Mouse (Mus musculus): ENCODE measurements around the gene Vmo1. TPM values are rescaled to one million over a fixed set of nuclear protein-coding genes. Genes with fewer than 3 reads are reported as not detected.

Gene Vmo1
- polyA plus RNA-seq, 1 experiment from 2014 or later, result not detected

DNA sequence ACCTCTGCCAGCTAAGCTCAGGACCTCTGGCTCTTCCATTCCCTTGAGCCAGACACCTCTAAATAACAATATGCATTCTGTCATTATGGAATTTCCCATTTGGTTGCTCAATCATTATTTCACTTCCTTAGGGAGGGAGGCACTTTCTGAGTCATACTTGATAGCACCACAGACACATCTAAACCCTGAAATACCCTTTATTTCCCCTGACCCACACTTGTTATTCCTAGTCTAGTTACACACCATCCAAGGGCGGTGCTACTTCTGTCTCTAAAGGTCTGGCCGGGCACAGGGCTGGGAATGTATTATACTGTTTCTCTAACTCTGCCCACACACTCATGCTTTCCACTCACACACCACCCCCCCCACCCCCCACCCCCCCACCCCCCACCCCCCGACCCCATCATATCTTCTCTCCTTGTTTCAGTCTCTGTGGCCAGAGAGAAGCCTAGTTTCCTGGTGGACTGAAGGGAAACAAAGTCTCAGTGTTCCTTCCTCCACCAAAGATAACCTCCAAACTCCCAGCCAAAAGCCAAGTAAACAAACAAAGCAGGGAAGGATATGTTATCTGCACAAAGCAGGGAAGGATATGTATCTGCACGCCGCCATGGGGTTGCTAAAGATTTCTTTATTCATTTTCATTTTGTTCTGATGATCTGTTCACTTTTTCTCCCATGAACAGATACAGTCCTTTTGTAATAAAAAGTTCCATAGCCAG, 46.4 kb downstream of the Vmo1 start:
- no peak overlapping the region for H3K9ac ChIP-seq
- H3K4me2 ChIP-seq, result no peak overlapping the region
- no peaks in the 10 kb centered on the region for H3K36me3 ChIP-seq
- WGBS, result 54% methylated on average over 5 of the region's 5 CpGs
- H3K27me3 ChIP-seq (replicated peaks), result peaks cover 43% of the 10 kb centered on the region
- no peak overlapping the region for H3K4me3 ChIP-seq
- peak overlapping the region; percentile 82 for H3K27ac ChIP-seq (replicated peaks)
- no peaks in the 10 kb centered on the region for H3K9me3 ChIP-seq
- ATAC-seq (ENCODE audit: extremely low read depth, insufficient number of reproducible peaks, low FRiP score, low TSS enrichment), result no peak
- peaks cover 29% of the 10 kb centered on the region for H3K4me1 ChIP-seq

DNA sequence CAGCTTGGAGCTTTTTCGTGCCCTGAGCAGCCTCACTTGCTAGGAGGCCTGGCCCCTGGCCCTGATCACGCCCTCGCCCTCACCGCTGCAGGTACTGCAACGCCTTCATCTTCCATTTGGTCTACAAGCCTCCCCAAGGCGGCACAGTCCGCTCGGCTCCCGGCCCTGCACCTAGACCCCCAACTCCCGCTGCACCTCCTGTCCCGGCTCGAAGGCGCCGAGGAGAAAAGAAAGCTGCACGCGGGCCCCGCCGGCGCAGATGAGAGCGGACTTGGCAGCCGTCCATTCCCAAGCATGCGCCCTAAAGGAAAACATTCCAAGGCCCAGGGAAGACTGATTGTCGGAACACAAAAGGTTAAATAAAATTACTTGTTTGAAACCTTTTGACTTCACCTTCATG, 48.6 kb downstream of the Vmo1 start:
- peak overlapping the region; percentile 63 for H3K27ac ChIP-seq (replicated peaks)

DNA sequence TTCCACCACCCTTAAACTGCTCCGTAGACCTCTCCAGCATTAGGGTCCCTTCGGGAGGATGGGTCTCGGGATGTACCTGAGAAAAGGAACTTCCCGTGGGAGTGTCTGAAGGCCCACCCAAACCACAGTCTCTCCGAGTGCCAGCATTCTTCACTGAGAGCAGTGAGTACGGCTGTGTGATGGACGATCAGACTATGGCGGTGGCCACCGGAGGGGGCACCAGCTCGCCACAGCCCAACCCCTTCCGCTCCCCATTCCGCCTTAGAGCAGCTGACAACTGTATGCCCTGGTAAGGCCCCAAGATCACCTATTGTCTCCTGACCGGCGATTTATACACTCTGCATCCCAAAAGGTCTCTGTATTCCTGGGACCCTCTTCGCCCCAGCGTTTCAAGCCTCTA, 49.2 kb downstream of the Vmo1 start:
- 21% methylated on average over 16 of the region's 16 CpGs for WGBS
- peak overlapping the region; percentile 48 for H3K4me3 ChIP-seq
- peak overlapping the region; percentile 74 for H3K9ac ChIP-seq
- H3K4me1 ChIP-seq, result peaks cover 29% of the 10 kb centered on the region
- H3K27me3 ChIP-seq (replicated peaks), result peaks cover 67% of the 10 kb centered on the region
- H3K4me2 ChIP-seq, result peak overlapping the region; percentile 73
- peak overlapping the region; percentile 63; the same call in 1 of the 2 replicates for H3K27ac ChIP-seq (replicated peaks)
- H3K9me3 ChIP-seq, result peaks cover 3% of the 10 kb centered on the region; the same call in 1 of the 2 replicates
- H3K36me3 ChIP-seq, result no peaks in the 10 kb centered on the region
- no peak for ATAC-seq (ENCODE audit: extremely low read depth, insufficient number of reproducible peaks, low FRiP score, low TSS enrichment)

More for the DNA sequence above, 48.6 kb downstream of the Vmo1 start:
- H3K27me3 ChIP-seq (replicated peaks), result peaks cover 61% of the 10 kb centered on the region
- ATAC-seq (ENCODE audit: extremely low read depth, insufficient number of reproducible peaks, low FRiP score, low TSS enrichment), result no peak
- 8% methylated on average over 23 of the region's 23 CpGs for WGBS
- peaks cover 3% of the 10 kb centered on the region; the same call in 1 of the 2 replicates for H3K9me3 ChIP-seq
- no peaks in the 10 kb centered on the region for H3K36me3 ChIP-seq
- peak overlapping the region; percentile 48 for H3K4me3 ChIP-seq
- peaks cover 29% of the 10 kb centered on the region for H3K4me1 ChIP-seq
- H3K4me2 ChIP-seq, result peak overlapping the region; percentile 73
- H3K9ac ChIP-seq, result peak overlapping the region; percentile 74

DNA sequence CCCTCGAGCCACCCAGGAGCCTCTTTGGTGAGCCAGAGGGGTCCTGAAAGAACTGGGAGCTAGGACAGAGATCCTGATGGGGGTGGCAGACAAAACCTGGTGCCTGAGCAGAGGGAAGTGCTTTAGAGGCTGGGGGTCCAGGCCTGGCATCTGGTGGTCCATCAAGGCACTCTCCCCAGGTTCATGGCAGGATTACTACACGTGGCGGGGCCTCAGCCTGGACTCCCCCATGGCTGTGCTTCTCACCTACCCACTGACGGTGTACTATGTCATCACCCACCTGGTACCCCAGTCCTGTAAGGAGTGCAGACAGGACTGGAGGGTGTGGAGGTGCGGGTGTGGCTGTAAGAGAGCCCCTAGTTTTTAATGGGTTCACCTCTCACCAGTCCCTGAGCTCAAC, 50.4 kb downstream of the Vmo1 start:
- 63% methylated on average over 5 of the region's 5 CpGs for WGBS
- Histone ChIP-seq H3K4me2 (no peak overlapping the region), H3K36me3 (no peaks in the 10 kb centered on the region), H3K9ac (no peak overlapping the region), H3K4me3 (no peak overlapping the region), H3K27ac (replicated peaks) (no peak overlapping the region), H3K4me1 (peaks cover 32% of the 10 kb centered on the region), H3K27me3 (replicated peaks) (peaks cover 73% of the 10 kb centered on the region), H3K9me3 (peaks cover 3% of the 10 kb centered on the region; the same call in 1 of the 2 replicates)
- ATAC-seq (ENCODE audit: extremely low read depth, insufficient number of reproducible peaks, low FRiP score, low TSS enrichment), result no peak

Other genes starting within 250 kb of the Vmo1 start
- gene Alox12e, start 192.0 kb downstream of the Vmo1 start, polyA plus RNA-seq (2015; fragmentation: Nextera tagmentation; extraction: Ambion mirVana), result not detected in 2 replicates
- 0.05 TPM in 1 of 2 replicates, not detected in the other for gene Alox15, start 162.6 kb downstream of the Vmo1 start, polyA plus RNA-seq (2015; fragmentation: Nextera tagmentation; extraction: Ambion mirVana)
- gene Pelp1, start 104.6 kb downstream of the Vmo1 start, polyA plus RNA-seq (2015; fragmentation: Nextera tagmentation; extraction: Ambion mirVana), result 23.3 and 23.6 TPM in 2 replicates
- 11.2 and 13.2 TPM in 2 replicates for gene Arrb2, start 82.0 kb downstream of the Vmo1 start, polyA plus RNA-seq (2015; fragmentation: Nextera tagmentation; extraction: Ambion mirVana)
- 25.5 and 26.2 TPM in 2 replicates for gene Med11, start 62.7 kb downstream of the Vmo1 start, polyA plus RNA-seq (2015; fragmentation: Nextera tagmentation; extraction: Ambion mirVana)
- gene Zmynd15, start 55.2 kb downstream of the Vmo1 start, polyA plus RNA-seq (2015; fragmentation: Nextera tagmentation; extraction: Ambion mirVana), result 1.4 and 1.5 TPM in 2 replicates
- 6.8 and 6.9 TPM in 2 replicates for gene Cxcl16, start 54.6 kb downstream of the Vmo1 start, polyA plus RNA-seq (2015; fragmentation: Nextera tagmentation; extraction: Ambion mirVana)
- 8.4 and 8.5 TPM in 2 replicates for gene Tm4sf5, start 9.4 kb downstream of the Vmo1 start, polyA plus RNA-seq (2015; fragmentation: Nextera tagmentation; extraction: Ambion mirVana)
- gene Gltpd2, start 4.6 kb upstream of the Vmo1 start, polyA plus RNA-seq (2015; fragmentation: Nextera tagmentation; extraction: Ambion mirVana), result 0.12 and 0.99 TPM in 2 replicates
- 636 and 691 TPM in 2 replicates for gene Psmb6, start 10.8 kb upstream of the Vmo1 start, polyA plus RNA-seq (2015; fragmentation: Nextera tagmentation; extraction: Ambion mirVana)
- not detected in 2 replicates for gene Gm40193, start 18.3 kb upstream of the Vmo1 start, polyA plus RNA-seq (2015; fragmentation: Nextera tagmentation; extraction: Ambion mirVana)
- gene Pld2, start 25.4 kb upstream of the Vmo1 start, polyA plus RNA-seq (2015; fragmentation: Nextera tagmentation; extraction: Ambion mirVana), result 9.3 and 11.2 TPM in 2 replicates
- gene Mink1, start 48.3 kb upstream of the Vmo1 start, polyA plus RNA-seq (2015; fragmentation: Nextera tagmentation; extraction: Ambion mirVana), result 8.8 and 9.8 TPM in 2 replicates
- not detected in 2 replicates for gene 4930544D05Rik, start 101.2 kb upstream of the Vmo1 start, polyA plus RNA-seq (2015; fragmentation: Nextera tagmentation; extraction: Ambion mirVana)
- gene Chrne, start 104.6 kb upstream of the Vmo1 start, polyA plus RNA-seq (2015; fragmentation: Nextera tagmentation; extraction: Ambion mirVana), result not detected in 2 replicates
- gene Gp1ba, start 124.5 kb upstream of the Vmo1 start, polyA plus RNA-seq (2015; fragmentation: Nextera tagmentation; extraction: Ambion mirVana), result 0.86 and 1.0 TPM in 2 replicates
- 66.3 and 73.8 TPM in 2 replicates for gene Rnf167, start 132.6 kb upstream of the Vmo1 start, polyA plus RNA-seq (2015; fragmentation: Nextera tagmentation; extraction: Ambion mirVana)
- gene Slc25a11, start 132.9 kb upstream of the Vmo1 start, polyA plus RNA-seq (2015; fragmentation: Nextera tagmentation; extraction: Ambion mirVana), result 234 and 262 TPM in 2 replicates
- 1,587 and 1,588 TPM in 2 replicates for gene Pfn1, start 140.0 kb upstream of the Vmo1 start, polyA plus RNA-seq (2015; fragmentation: Nextera tagmentation; extraction: Ambion mirVana)
- gene Eno3, start 142.6 kb upstream of the Vmo1 start, polyA plus RNA-seq (2015; fragmentation: Nextera tagmentation; extraction: Ambion mirVana), result 273 and 322 TPM in 2 replicates
- gene Spag7, start 154.8 kb upstream of the Vmo1 start, polyA plus RNA-seq (2015; fragmentation: Nextera tagmentation; extraction: Ambion mirVana), result 175 and 206 TPM in 2 replicates
- 10.1 and 12.0 TPM in 2 replicates for gene Camta2, start 173.5 kb upstream of the Vmo1 start, polyA plus RNA-seq (2015; fragmentation: Nextera tagmentation; extraction: Ambion mirVana)
- 1.8 and 2.0 TPM in 2 replicates for gene Inca1, start 185.5 kb upstream of the Vmo1 start, polyA plus RNA-seq (2015; fragmentation: Nextera tagmentation; extraction: Ambion mirVana)
- 4.0 and 4.3 TPM in 2 replicates for gene Kif1c, start 185.9 kb upstream of the Vmo1 start, polyA plus RNA-seq (2015; fragmentation: Nextera tagmentation; extraction: Ambion mirVana)
- gene Zfp3, start 249.6 kb upstream of the Vmo1 start, polyA plus RNA-seq (2015; fragmentation: Nextera tagmentation; extraction: Ambion mirVana), result 8.3 and 9.5 TPM in 2 replicates